Comparison of ENCODE assay signal across 7 mouse cellular contexts in genomic region chr17:6697224-6697775, GRCm38 (mm10). TPM values are rescaled to one million over a fixed set of nuclear protein-coding genes. Genes with fewer than 3 reads are reported as not detected.
A peak's percentile ranks its signal among the peaks of the same experiment; 100 is the strongest.
DNase-seq lines count a peak whose midpoint lies in the region; ATAC-seq lines count a peak whose summit lies in the region.
"Not testable (repeated sequence)": the region's sequence is repeated elsewhere in the genome, so short reads cannot be mapped to it uniquely, and the experiment has no call there.

No protein-coding gene starts in this region.

- DNase-seq in adrenal gland, adult 2 months, result peak; percentile 65
- DNase-seq in embryo, embryonic 11 days, result peak; percentile 44
- peak; percentile 33 to 58 for DNase-seq in gastrocnemius, postnatal 36 days
- peak; percentile 43 to 46 for DNase-seq in left cerebral cortex, adult 8-10 months (ENCODE audit: low spot score in 2 of 2)
- DNase-seq in right cerebral cortex, postnatal 14 days, result peak; percentile 19

- intact Hi-C loops in gastrocnemius, postnatal 36 days (cut with DNase I), result not testable (repeated sequence)

- 44% methylated on average over 3 of the region's 4 CpGs for WGBS in intestine, embryonic 15.5 days

- ATAC-seq in intestine, embryonic 15.5 days, result peak; percentile 83
- ATAC-seq in megakaryocyte progenitor cell, adult 5-6 weeks (replicated peaks; ENCODE audit: poor library complexity), result peak; percentile 98

- H3K4me1 ChIP-seq in intestine, embryonic 15.5 days (replicated peaks), result not testable (repeated sequence)

- H3K4me3 ChIP-seq in intestine, embryonic 15.5 days (replicated peaks), result not testable (repeated sequence)

- H3K27ac ChIP-seq in intestine, embryonic 15.5 days, result not testable (repeated sequence)

- not testable (repeated sequence) for H3K4me2 ChIP-seq in intestine, embryonic 15.5 days (replicated peaks)

- H3K9me3 ChIP-seq in intestine, embryonic 15.5 days, result not testable (repeated sequence)

- not testable (repeated sequence) for H3K9ac ChIP-seq in intestine, embryonic 15.5 days

- not testable (repeated sequence) for H3K36me3 ChIP-seq in intestine, embryonic 15.5 days

- H3K27me3 ChIP-seq in intestine, embryonic 15.5 days (replicated peaks), result not testable (repeated sequence)

RNA-seq across cellular contexts. Expression of gene Sytl3, which starts 38.4 kb away (rescaled TPM):
- under 1 TPM in 1 of 2 experiments, not detected in 1; 0.21 TPM for total RNA-seq in adrenal gland, adult 2 months (2021)
- polyA plus RNA-seq in adrenal gland, adult 2 months (2012; rRNA removed), result not detected in 2 replicates
- 1 to 10 TPM in 1 of 2 experiments, under 1 TPM in 1; 0.69 to 1.6 TPM for total RNA-seq in gastrocnemius, postnatal 36 days (2021)
- 1.9 and 2.4 TPM in 2 replicates for polyA plus RNA-seq in intestine, embryonic 15.5 days (2015; fragmentation: Nextera tagmentation; extraction: Ambion mirVana)
- total RNA-seq in left cerebral cortex, adult 8-10 months (2022), result 1 to 10 TPM in 1 of 4 experiments, under 1 TPM in 2, not detected in 1; 0.19 to 1.1 (median 0.30) TPM
- total RNA-seq in megakaryocyte progenitor cell, adult 5-6 weeks (2015), result 0.30 TPM in 1 of 2 replicates, not detected in the other
- 0.44 TPM in 1 of 2 replicates, not detected in the other for total RNA-seq in megakaryocyte progenitor cell, adult 5-6 weeks (2017)

RNA-seq across cellular contexts. Expression of gene Dynlt1f, which starts 41.6 kb away (rescaled TPM):
- total RNA-seq in adrenal gland, adult 2 months (2021), result 100 to 1,000 TPM in 1 of 2 experiments, 10 to 100 TPM in 1; 94.4 to 117 TPM
- 14.7 and 22.9 TPM in 2 replicates for polyA plus RNA-seq in adrenal gland, adult 2 months (2012; rRNA removed)
- 10 to 100 TPM; 48.9 to 50.1 TPM for total RNA-seq in gastrocnemius, postnatal 36 days (2021)
- polyA plus RNA-seq in intestine, embryonic 15.5 days (2015; fragmentation: Nextera tagmentation; extraction: Ambion mirVana), result 254 and 273 TPM in 2 replicates
- total RNA-seq in left cerebral cortex, adult 8-10 months (2022), result 10 to 100 TPM; 26.6 to 39.7 (median 29.6) TPM
- total RNA-seq in megakaryocyte progenitor cell, adult 5-6 weeks (2015), result 140 and 153 TPM in 2 replicates
- 129 and 141 TPM in 2 replicates for total RNA-seq in megakaryocyte progenitor cell, adult 5-6 weeks (2017)
